Mouse (Mus musculus): Measurements from ENCODE around the gene Mrpl16. TPM values are rescaled to one million over a fixed set of nuclear protein-coding genes. Genes with fewer than 3 reads are reported as not detected.

Gene Mrpl16
- total and polyA plus RNA-seq, 3 experiments = 27.1 to 91.4 (median 53.1) TPM

DNA sequence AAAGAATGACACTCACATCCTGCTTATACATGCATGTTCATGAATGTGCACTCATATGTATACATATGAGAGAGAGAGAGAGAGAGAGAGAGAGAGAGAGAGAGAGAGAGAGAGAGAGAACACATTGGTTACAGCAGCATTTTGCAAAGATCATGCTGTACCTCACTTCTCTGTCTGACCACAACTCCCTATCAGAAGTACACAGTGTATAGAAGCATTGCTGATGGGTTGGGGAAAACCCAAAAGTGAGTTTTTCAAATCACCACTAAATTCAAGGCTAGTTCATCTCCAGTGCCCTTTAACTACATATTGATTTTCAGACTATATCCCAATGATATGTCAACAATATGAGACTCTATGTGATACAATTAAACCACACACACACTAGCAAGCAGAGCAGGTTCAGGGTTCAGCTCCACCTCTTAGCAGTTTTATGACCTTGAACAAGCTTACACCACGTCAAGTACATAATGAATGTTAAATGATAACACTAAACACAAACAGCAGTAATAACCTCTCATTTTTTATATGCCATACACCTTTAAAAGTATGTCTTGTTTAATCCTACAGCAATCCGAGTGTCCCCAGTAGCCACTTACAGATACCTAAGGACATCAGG, 23.7 kb downstream of the Mrpl16 start:
- H3K9me3 ChIP-seq (replicated peaks) = no peaks in the 10 kb centered on the region
- ATAC-seq (ENCODE audit: extremely low read depth, insufficient number of reproducible peaks, low FRiP score, poor library complexity, severe bottlenecking) (no peak), DNase-seq (ENCODE audit: low spot score) (no peak)
- TF ChIP-seq CTCF (IDR thresholded peaks at IDR 0.05; ENCODE audit: low read depth, low read length) (no peak), TAL1 (conservative IDR thresholded peaks at IDR 0.05; ENCODE audit: low read depth, low read length) (no peak), GATA1 (IDR thresholded peaks at IDR 0.05; ENCODE audit: borderline replicate concordance, low read length) (no peak), GATA2 (IDR thresholded peaks at IDR 0.05; ENCODE audit: borderline replicate concordance, low read depth, low read length) (no peak), POLR2AphosphoS5 (IDR thresholded peaks at IDR 0.05; ENCODE audit: insufficient replicate concordance, low read depth, low read length) (no peak)
- no peak overlapping the region for H3K4me3 ChIP-seq (ENCODE audit: low read depth, low read length)
- H3K36me3 ChIP-seq (replicated peaks) = no peaks in the 10 kb centered on the region
- peaks cover 14% of the 10 kb centered on the region for H3K27me3 ChIP-seq (ENCODE audit: insufficient read depth, low read length)
- H3K4me1 ChIP-seq (ENCODE audit: insufficient read depth, low read depth, low read length) = 0 out of 2 replicates have a peak, but pooled peaks cover 4% of the 10 kb centered on the region

DNA sequence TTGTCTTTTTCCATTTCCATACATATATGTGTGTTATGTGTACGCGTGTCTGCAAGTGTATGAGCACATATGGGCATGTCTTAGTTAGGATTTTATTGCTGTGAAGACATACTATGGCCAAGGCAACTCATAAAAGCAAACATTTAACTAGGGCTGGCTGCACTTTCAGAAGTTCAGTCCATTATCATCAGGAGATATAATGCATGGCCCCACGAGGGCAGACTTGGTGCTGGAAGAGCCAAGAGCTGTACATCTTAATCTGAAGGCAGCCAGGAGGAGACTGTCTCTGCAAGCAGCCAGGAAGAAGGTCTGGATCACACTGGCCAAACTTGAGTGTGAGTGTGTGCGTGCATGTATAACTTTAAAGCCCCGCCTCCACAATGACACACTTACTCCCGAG, 24.3 kb downstream of the Mrpl16 start:
- no peak for ATAC-seq (ENCODE audit: extremely low read depth, insufficient number of reproducible peaks, low FRiP score, poor library complexity, severe bottlenecking)
- no peak overlapping the region for H3K4me3 ChIP-seq (ENCODE audit: low read depth, low read length)
- TF ChIP-seq GATA2 (IDR thresholded peaks at IDR 0.05; ENCODE audit: borderline replicate concordance, low read depth, low read length) = no peak
- no peak for TF ChIP-seq GATA1 (IDR thresholded peaks at IDR 0.05; ENCODE audit: borderline replicate concordance, low read length)
- no peak for TF ChIP-seq TAL1 (conservative IDR thresholded peaks at IDR 0.05; ENCODE audit: low read depth, low read length)
- no peak for TF ChIP-seq POLR2AphosphoS5 (IDR thresholded peaks at IDR 0.05; ENCODE audit: insufficient replicate concordance, low read depth, low read length)
- no peak for TF ChIP-seq CTCF (IDR thresholded peaks at IDR 0.05; ENCODE audit: low read depth, low read length)
- H3K9me3 ChIP-seq (replicated peaks) = no peaks in the 10 kb centered on the region
- no peak for DNase-seq (ENCODE audit: low spot score)
- H3K36me3 ChIP-seq (replicated peaks) = no peaks in the 10 kb centered on the region
- 0 out of 2 replicates have a peak, but pooled peaks cover 4% of the 10 kb centered on the region for H3K4me1 ChIP-seq (ENCODE audit: insufficient read depth, low read depth, low read length)
- H3K27me3 ChIP-seq (ENCODE audit: insufficient read depth, low read length) = peaks cover 14% of the 10 kb centered on the region

DNA sequence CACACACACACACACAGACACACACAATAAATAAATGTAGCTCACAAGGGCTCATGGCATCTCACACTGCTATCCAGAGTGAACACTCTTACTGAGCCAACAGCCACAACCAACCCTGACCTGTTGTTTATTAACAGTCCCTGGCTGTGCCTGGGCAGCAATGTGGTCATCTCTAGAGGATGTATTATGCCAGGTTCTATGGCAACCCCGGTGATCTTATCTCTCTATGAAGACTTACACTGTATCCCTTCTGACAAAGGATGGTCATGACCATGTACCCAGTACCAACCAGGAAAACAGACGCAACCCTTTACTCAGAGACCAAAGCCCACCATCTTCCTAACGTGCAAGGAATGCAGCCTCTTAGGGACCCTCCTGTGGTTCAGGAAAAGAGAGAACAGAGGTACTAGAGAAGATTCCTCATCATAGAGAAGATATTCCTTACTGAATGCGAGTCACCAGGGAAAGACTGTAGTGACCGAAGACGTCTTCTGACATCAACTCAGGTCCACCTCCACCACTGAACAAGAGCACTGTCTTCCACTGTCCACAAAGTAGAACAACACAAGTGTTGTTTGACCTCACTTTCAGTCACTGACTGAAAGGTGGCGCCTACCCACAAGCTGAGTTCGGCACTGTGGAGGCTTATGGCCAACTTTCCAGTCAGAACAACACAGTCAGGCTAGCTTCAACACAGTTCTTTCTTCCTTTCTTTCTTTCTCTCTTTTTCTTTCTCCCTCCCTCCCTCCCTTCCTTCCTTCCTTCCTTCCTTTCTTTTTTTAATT, 30.5 kb downstream of the Mrpl16 start:
- ATAC-seq (ENCODE audit: extremely low read depth, insufficient number of reproducible peaks, low FRiP score, poor library complexity, severe bottlenecking) (no peak), DNase-seq (ENCODE audit: low spot score) (no peak)
- no peaks in the 10 kb centered on the region for H3K4me1 ChIP-seq (ENCODE audit: insufficient read depth, low read depth, low read length)
- H3K9me3 ChIP-seq (replicated peaks) = peaks cover 3% of the 10 kb centered on the region
- no peaks in the 10 kb centered on the region for H3K36me3 ChIP-seq (replicated peaks)
- TF ChIP-seq CTCF (IDR thresholded peaks at IDR 0.05; ENCODE audit: low read depth, low read length) (no peak), TAL1 (conservative IDR thresholded peaks at IDR 0.05; ENCODE audit: low read depth, low read length) (no peak), GATA1 (IDR thresholded peaks at IDR 0.05; ENCODE audit: borderline replicate concordance, low read length) (no peak), GATA2 (IDR thresholded peaks at IDR 0.05; ENCODE audit: borderline replicate concordance, low read depth, low read length) (no peak), POLR2AphosphoS5 (IDR thresholded peaks at IDR 0.05; ENCODE audit: insufficient replicate concordance, low read depth, low read length) (no peak)
- H3K4me3 ChIP-seq (ENCODE audit: low read depth, low read length) = no peak overlapping the region
- 0 out of 2 replicates have a peak, but pooled peaks cover 2% of the 10 kb centered on the region for H3K27me3 ChIP-seq (ENCODE audit: insufficient read depth, low read length)

DNA sequence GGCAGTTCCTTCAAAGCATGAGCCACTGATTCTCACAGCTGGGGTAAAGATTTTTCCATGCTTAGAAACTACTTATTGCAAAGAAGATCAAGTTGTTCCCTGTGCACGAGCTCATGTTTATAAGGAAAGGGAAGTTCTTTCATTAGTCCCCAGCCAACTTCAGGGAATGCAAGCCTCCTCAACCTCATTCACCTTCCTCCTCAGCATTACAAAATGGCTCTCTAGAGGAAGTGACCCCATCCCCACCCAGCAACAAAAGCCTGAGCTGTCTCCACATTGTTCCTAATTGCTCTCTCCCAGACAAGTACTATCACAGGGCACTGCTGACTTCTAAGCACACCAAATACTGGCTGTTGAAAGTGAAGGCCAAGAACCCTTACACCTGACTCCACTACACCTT, 34.2 kb downstream of the Mrpl16 start:
- TF ChIP-seq GATA1 (IDR thresholded peaks at IDR 0.05; ENCODE audit: borderline replicate concordance, low read length) (no peak), GATA2 (IDR thresholded peaks at IDR 0.05; ENCODE audit: borderline replicate concordance, low read depth, low read length) (no peak), POLR2AphosphoS5 (IDR thresholded peaks at IDR 0.05; ENCODE audit: insufficient replicate concordance, low read depth, low read length) (no peak), TAL1 (conservative IDR thresholded peaks at IDR 0.05; ENCODE audit: low read depth, low read length) (no peak)
- peaks cover 4% of the 10 kb centered on the region; the same call in 1 of the 2 replicates for H3K4me1 ChIP-seq (ENCODE audit: insufficient read depth, low read depth, low read length)
- no peak for DNase-seq (ENCODE audit: low spot score)
- H3K36me3 ChIP-seq (replicated peaks) = no peaks in the 10 kb centered on the region
- ATAC-seq (ENCODE audit: extremely low read depth, insufficient number of reproducible peaks, low FRiP score, poor library complexity, severe bottlenecking) = no peak
- H3K4me3 ChIP-seq (ENCODE audit: low read depth, low read length) = no peak overlapping the region
- H3K9me3 ChIP-seq (replicated peaks) = peaks cover 3% of the 10 kb centered on the region
- peaks cover 10% of the 10 kb centered on the region for H3K27me3 ChIP-seq (ENCODE audit: insufficient read depth, low read length)

DNA sequence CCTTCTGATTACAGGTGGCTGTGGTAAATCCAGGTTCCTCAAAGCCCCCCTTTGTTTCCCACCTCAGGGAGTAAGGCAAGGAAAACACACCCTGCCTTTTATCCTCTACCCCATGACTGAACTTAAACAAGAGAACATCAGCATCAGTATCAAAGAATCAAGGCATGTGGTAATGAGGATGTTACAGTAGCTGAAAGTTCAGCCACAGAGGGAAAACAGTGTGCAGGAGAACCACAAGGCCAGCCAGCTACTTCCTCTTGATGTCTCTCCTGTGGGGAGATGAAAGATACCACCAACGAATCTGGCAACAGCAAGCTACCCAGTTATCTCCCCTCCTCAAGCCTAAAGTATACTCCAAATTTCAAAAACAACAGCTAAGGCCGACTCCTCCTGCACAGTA, 37.1 kb downstream of the Mrpl16 start:
- TF ChIP-seq TAL1 (conservative IDR thresholded peaks at IDR 0.05; ENCODE audit: low read depth, low read length) (no peak), CTCF (IDR thresholded peaks at IDR 0.05; ENCODE audit: low read depth, low read length) (no peak), POLR2AphosphoS5 (IDR thresholded peaks at IDR 0.05; ENCODE audit: insufficient replicate concordance, low read depth, low read length) (no peak), GATA1 (IDR thresholded peaks at IDR 0.05; ENCODE audit: borderline replicate concordance, low read length) (no peak), GATA2 (IDR thresholded peaks at IDR 0.05; ENCODE audit: borderline replicate concordance, low read depth, low read length) (no peak)
- Histone ChIP-seq H3K4me3 (ENCODE audit: low read depth, low read length) (no peak overlapping the region), H3K4me1 (ENCODE audit: insufficient read depth, low read depth, low read length) (peaks cover 4% of the 10 kb centered on the region; the same call in 1 of the 2 replicates), H3K36me3 (replicated peaks) (no peaks in the 10 kb centered on the region), H3K9me3 (replicated peaks) (no peaks in the 10 kb centered on the region), H3K27me3 (ENCODE audit: insufficient read depth, low read length) (peaks cover 16% of the 10 kb centered on the region)
- peak; percentile 60 for ATAC-seq (ENCODE audit: extremely low read depth, insufficient number of reproducible peaks, low FRiP score, poor library complexity, severe bottlenecking)
- DNase-seq (ENCODE audit: low spot score) = no peak

DNA sequence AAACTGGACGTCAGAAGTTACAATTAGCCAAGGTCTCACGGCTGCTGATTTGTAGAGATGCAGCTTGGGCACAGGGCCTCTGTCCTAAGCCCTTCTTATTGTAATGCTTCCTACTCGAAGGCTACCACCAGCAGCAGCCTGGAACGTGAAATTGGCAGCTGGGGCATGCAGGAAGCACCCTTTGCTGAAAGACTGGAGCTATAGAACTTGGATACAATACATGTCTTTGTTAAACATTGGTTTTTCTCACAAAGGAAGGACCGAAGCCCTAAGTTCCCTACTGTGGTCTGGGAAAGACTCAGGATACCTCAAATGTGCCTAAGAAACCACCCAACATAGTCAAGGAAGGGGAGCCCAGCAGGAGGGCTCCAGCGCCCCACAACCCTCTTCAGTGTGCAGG, 37.6 kb downstream of the Mrpl16 start:
- TF ChIP-seq GATA1 (IDR thresholded peaks at IDR 0.05; ENCODE audit: borderline replicate concordance, low read length) (no peak), TAL1 (conservative IDR thresholded peaks at IDR 0.05; ENCODE audit: low read depth, low read length) (no peak), CTCF (IDR thresholded peaks at IDR 0.05; ENCODE audit: low read depth, low read length) (no peak), POLR2AphosphoS5 (IDR thresholded peaks at IDR 0.05; ENCODE audit: insufficient replicate concordance, low read depth, low read length) (no peak), GATA2 (IDR thresholded peaks at IDR 0.05; ENCODE audit: borderline replicate concordance, low read depth, low read length) (no peak)
- ATAC-seq (ENCODE audit: extremely low read depth, insufficient number of reproducible peaks, low FRiP score, poor library complexity, severe bottlenecking) = no peak

More for the DNA sequence above, 37.6 kb downstream of the Mrpl16 start:
- Histone ChIP-seq H3K4me3 (ENCODE audit: low read depth, low read length) (no peak overlapping the region), H3K9me3 (replicated peaks) (no peaks in the 10 kb centered on the region), H3K27me3 (ENCODE audit: insufficient read depth, low read length) (peaks cover 16% of the 10 kb centered on the region), H3K4me1 (ENCODE audit: insufficient read depth, low read depth, low read length) (peaks cover 4% of the 10 kb centered on the region; the same call in 1 of the 2 replicates), H3K36me3 (replicated peaks) (no peaks in the 10 kb centered on the region)
- no peak for DNase-seq (ENCODE audit: low spot score)
